Mouse (Mus musculus) fibroblast of lung, adult 2 months (primary cell): ENCODE measurements around the gene Insl6.

Experiments used
- DNase-seq: peaks from one replicate; pipeline ENCODE4 v3.0.0-alpha.2; 2011; ENCODE audit warnings: low read depth

Insl6 gene

DNA sequence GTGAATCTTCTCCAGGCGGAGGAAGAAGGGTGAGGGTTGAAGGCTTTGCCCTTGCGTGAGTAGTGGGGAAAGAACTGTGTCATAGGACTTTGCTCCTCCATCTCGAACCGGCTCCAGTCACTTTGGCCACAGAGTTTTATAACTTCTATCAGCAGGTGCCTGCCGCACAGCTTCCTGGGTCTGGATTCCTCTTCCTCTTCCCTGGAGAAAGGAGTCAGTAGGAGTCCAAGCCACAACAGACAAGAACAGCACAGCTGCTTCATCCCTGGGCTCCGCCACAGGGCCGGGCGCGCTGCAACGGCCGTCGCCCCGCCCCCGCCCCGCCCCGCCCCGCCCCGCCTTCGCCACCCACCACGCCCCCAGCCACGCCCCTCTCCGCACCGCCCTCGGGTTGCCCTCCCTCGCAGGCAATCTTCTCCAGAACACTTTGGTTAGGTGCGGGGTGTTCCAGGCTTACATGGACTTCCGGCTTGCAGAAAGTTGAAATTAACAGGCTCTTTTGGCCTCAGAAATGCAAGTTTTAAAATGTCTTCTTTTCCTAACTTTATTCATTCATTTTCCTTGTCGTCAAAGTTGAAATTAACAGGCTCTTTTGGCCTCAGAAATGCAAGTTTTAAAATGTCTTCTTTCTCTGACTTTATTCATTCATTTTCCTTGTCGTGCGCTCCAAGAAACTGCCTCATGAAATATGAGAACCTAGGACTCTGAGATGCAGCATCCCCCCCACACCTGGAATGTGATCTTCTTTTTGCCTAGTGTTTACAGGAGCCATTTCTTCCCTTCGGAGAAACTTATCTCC is at the start of gene Insl6:
Gene Insl6, minus strand, starts transcription at position 304 of the 799 bp plus-strand sequence.
- DNase-seq: no peak

DNA sequence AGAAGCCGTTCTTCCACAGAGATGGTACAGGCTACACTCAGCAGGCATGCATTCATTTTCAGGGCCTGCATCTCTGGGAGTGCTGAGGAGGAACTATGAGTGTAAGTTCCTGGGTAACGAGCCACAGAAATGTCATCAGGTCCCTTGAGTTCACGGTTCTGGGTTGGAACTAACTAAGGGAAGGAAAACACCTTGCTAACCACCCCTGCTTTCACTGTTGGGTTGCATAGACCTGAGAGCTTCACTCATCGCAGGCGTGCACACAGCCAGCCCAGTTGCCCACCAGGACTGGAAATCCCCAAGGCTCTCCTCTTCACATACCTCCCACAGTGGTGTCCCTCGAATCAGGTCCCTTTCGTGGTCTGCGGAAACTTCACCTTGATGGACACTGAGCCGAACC is 49.8 kb upstream of the Insl6 start:
- no peak for DNase-seq

GRCm38 (mm10) chr19:29373438-29373837 is 48.3 kb upstream of the Insl6 start:
- no peak for DNase-seq

GRCm38 (mm10) chr19:29372621-29373020 is 47.5 kb upstream of the Insl6 start:
- no peak for DNase-seq

- no peak for DNase-seq
Observed at GRCm38 (mm10) chr19:29372138-29372537, 47.0 kb upstream of the Insl6 start.

DNA sequence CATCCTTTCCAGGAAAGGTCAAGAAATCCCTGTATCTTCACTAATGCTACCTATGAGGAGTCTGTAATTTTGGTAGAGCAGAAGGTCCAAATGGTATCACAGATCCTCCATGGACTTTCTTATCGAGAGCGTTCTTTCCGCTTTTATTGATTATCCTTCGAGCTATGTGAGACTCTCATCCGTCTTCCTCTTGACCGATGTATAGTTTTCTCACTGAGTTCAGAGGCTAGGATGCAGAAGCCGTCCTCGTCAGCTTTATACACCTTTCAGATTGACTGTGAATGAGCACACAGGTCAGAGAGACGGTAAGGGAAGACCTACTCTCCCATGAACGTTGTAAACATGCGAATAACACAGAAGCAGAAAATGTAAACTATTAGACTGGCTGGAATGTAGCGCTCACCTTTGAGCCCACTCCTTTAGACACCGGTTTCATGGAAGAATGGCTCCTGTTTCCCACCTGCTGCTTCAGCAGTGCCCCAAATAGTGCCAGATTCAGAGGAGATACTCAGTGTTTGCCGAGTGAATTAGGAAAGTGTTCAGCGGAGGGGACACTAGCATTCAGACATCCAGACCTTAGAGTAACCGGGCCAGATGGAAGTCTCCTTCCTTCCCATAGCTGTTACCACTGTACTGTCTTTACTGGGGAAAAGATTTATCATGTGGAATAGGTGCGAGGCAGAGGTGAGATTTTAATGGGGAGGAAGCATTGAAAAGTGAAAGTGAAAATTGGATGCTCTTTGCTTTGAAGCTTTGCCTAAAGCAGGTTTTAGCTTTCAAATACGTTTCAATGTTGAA is 46.3 kb upstream of the Insl6 start:
- no peak for DNase-seq

- DNase-seq: no peak
Observed at GRCm38 (mm10) chr19:29370545-29371283, 45.6 kb upstream of the Insl6 start.

- no peak for DNase-seq
Observed at GRCm38 (mm10) chr19:29370112-29370511, 45.0 kb upstream of the Insl6 start.

DNA sequence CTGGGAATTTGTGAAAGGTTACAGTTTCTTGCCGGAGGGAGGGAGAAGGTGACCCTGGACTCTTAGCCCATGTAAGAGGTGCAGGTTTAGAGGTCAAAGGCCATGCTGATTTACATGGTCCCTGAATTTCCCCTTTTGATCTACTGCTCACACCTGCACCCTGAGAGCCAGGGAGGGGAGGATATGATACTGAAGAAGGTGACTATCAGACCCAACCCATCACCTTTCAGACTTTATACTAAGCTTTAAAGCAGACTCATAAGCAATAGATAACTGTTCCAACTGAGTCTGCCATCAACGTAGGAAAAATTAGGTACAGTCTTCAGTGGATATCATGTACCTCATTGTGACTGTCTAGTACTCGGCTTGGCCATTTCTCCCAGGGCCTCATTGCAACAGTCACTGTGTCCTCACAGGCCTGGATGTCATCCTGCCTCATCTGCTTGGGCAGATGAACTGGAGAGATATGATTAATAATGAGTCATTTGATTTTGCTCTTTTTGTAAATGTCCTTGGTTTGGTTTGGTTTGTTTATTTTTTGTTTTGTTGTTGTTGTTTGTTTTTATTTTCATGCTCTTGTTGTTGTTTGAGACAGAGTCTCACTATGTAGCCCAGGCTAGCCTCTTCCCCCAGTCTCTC is 43.6 kb upstream of the Insl6 start:
- DNase-seq: no peak

DNA sequence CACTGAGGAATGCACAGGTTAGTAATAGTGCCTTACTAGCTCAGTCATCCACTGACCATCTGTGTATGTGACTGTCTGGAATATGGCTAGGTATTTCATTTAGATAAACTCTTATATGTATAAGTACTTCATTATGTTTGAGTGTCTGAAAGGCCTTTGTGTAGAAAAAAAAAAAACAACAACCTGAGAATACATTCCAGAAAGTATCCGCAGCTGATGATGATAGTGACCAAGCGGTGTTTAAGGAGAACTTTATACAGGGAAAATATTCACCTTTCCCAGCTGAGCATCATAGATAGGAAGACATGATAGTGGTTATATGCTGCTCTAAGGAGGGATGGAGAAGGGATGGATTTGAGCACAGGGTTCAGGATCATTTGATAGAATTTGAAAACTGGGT is 42.9 kb upstream of the Insl6 start:
- no peak for DNase-seq

DNA sequence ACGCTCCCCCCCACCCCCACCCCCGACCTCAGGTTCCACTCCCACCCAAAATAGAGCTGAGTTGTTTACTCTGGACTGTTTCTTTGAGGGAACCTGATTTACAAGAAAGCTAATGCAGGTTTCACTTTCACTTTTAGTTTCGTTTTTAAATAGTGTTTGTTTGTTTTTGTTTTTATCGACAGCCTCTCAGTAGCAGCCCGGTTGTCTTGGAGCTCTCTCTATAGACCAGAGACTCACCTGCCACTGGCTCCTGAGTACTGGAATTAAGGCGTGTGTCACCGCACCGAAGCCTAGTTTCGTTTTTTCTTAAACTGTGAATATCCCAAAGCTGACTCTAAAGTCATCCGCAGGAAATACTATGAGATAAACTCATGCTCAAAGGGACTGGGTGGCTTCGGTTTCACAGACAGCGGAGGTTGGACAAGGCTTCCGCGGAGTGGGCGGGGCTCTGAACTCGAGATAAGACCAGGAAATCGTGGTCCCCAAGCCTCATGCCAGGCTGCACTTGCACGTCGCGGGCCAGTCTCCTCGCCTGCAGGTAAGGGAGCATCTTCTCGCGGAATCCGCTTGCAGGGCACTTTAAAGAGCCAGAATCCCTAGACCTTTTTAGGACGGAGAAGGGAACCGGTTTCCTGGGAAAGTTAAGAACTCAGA is 41.9 kb upstream of the Insl6 start, which contains the start of the genes Plgrkt and Cd274:
Gene Plgrkt, minus strand, starts transcription at position 422 of the 654 bp plus-strand sequence.
Gene Cd274, plus strand, starts transcription at position 487 of the 654 bp plus-strand sequence.
- DNase-seq: no peak

DNA sequence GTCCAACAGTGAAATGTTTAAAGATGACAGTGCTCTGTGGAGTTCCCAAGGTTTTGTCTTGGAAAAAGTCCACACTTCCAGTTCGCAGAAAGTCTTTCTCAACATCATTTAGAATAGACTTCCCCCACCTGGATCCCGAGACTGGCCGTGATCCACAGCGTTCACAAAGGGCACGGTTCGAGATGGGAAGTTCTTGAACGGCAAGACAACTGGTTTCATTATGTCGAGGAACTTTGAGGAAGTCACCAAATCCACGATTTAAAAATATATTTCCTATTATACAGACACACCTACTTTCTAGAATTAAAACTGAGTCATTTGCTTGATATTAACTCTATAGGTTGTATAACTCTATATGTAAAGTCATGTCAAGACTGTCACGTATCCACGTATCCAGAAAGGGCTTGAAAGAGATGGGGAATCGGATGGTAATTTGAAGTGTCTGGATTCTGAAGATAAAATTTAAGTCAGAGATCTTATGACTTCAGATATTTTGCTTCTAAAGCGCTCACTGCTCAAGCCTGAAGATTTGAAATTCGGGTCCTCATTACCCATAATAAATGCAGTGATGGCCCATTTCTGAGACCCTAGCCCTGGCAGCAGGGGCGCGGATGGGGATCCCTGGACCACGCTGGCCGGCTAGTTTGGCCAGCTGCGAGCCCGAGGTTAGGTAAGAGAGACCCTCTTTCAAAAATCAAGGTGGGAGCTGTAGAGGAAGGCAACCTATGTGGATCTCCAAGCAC is 41.2 kb upstream of the Insl6 start:
- DNase-seq: no peak

- no peak for DNase-seq
Observed at GRCm38 (mm10) chr19:29365105-29365504, 39.9 kb upstream of the Insl6 start.

- DNase-seq: no peak
Observed at GRCm38 (mm10) chr19:29364076-29364475, 38.9 kb upstream of the Insl6 start.

DNA sequence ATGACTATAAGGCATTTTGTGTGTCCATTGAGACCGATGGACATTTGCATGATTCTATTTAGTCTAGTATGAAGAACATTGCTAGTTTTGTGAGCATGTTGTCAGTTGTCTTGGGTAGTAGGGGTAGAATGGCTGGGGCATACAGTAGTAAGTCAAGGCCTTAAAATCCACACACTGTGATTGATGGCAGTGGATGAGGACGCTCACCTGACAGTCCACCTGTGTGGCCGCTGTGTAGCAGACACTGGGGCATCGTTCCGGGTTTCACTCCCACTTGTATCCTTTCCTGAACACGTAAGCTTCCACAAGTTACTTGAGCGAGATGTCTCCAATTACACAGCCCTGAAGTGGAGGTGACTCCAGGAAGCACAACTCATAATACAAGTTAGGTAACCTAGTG is 38.4 kb upstream of the Insl6 start:
- DNase-seq: no peak

GRCm38 (mm10) chr19:29362173-29362930 is 37.2 kb upstream of the Insl6 start:
- DNase-seq: no peak

DNA sequence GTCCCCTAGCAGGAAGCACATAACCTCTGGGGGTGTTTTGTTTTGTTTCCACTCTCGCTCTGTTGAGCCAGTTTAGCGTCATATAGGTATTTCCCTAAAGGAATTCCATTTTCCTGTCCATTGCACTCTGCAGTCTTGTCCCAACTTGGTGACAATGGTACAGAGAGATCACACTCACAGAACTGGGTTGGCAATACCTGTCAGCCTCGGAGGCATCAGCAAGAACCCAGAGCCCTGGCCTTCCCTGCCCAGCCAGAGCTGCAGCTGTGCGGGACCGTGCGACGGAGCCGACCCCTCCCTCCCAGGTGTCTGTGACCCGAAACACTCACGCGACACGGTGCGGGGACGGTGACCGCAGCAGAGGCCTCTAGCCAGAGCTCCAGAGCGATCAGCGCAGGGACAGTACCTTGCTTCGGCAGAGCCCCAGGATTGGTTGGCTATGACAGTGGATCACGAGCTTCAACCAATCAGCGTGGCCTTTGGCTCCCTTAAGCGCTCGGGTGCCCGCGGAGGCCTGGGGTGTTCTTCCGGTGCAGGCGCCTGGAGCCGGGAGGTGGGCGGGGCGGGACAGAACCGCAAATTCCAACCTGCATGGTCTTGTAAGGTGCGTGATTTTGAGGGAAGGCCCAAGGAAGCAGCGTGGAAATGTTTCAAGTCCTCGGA is 36.4 kb upstream of the Insl6 start:
- DNase-seq: peak; percentile 80

- DNase-seq: no peak
Observed at GRCm38 (mm10) chr19:29360251-29360650, 35.1 kb upstream of the Insl6 start.

DNA sequence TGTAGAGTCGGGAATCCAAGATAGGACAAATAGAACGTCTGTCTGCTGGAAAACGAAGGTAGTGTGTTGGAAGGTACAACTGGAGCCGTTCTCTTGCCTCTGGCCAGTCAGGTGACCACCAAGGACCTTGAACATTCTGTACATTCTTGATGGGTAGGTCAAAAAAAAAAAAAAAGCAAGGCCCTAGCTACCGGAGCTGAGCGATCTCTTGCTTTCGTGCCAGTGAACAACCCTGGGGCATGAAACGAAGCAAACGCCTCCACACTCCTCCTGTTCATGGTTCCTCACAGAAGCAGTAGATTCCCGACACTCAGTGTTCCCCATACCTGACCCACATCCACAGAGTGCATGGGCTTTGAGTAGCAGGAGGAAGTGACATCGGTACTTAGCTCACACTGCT is 31.1 kb upstream of the Insl6 start:
- DNase-seq: no peak
